Mouse (Mus musculus): ENCODE measurements at regions not wholly inside any gene's neighbourhood (a gene's known extent, or its start where the extent isn't known, plus 50 kb on each side); places are given as distances from the start of the nearest gene placed in this dataset.

DNA sequence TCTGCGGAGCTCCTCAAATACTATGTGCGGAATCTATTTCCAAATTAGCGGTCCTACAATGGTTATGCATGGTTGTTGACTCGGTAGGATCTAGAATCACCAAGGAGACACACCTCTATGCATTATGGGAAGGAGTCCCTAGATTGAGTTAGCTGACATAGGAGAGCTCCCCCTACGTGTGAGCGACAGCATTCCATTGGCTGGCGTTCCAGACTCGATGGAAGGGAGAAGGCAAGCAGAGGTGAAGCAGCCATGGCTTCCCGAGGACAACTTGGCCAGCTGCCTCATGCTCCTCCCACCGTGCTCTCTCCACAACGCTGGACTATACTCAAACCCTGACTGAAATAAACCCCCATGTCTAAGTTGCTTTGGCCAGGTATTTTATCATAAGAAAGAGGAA is 398.3 kb upstream of the Cd180 start:
- no peak for TF ChIP-seq CTCF (IDR thresholded peaks at IDR 0.05)
- TF ChIP-seq EP300 (IDR thresholded peaks at IDR 0.05), result no peak
